Mouse (Mus musculus) monocyte, adult 5-6 weeks (primary cell): ENCODE data around the gene Klk4. TPM values are rescaled to one million over a fixed set of nuclear protein-coding genes. Genes with fewer than 3 reads are reported as not detected.

Experiments used
- ATAC-seq: fragments of 153-309, 156-312 bp; replicated peaks from 2 replicates; pipeline ENCODE4 v1.8.0; 2017; ENCODE audit warnings: mild to moderate bottlenecking; ENCODE audit not compliant: low TSS enrichment, insufficient number of reproducible peaks, severe bottlenecking, poor library complexity, low FRiP score
- total RNA-seq: library from RNA; stranded (forward); fragments of 200-1000, 200-491, 200-594 nt; gene quantifications from 3 replicates; pipeline ENCODE4 v1.2.3, GENCODE M21; 2017

Klk4 gene
- total RNA-seq = not detected in 3 replicates

GRCm38 (mm10) chr7:43880912-43881311 is at the start of gene Klk4:
Gene Klk4 (plus strand): TSS chr7:43881160.
- ATAC-seq = no peak

DNA sequence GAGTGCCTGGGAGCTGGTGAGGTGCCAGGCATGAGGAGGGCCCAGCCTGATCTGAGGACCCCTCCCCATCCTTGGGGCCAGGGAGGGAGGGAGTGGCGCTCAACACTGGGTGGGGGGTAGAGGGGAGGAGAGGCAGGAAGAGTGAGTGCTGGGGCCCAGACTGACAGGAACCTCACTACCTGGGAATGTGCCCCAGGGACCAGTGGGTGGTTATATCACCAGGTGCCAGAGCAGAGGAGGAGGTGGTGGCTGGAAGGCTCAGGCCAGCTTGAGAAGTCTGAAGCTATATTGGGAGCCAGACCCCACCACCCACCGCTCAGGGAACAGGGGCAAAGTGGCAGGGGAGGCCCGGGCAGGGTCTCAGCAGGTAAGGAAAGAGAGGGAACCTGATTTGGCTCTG is 39.3 kb upstream of the Klk4 start, which contains the start of gene Klk5:
Gene Klk5 (plus strand): TSS at position 271 of the 400 bp plus-strand sequence.
- ATAC-seq = no peak

DNA sequence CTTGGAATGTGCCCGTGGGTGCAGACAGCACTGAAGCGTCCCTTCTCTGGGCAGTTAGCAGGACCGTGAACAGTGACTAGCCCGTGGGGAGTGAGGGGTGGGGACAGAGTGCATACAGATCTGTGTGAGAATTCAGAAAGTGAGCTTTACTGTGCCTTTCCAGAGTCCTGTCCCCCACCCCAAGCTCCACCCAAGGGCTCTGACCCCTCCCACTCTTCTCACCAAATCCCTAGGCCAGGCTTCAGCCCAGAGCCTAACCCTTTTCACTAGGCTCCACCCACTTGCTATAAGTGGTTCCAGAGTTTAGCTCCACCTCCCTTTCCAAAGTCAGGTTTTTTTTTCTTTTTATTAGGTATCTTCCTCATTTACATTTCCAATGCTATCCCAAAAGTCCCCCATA is 37.2 kb upstream of the Klk4 start:
- ATAC-seq = no peak

- ATAC-seq = no peak
Observed at GRCm38 (mm10) chr7:43851616-43852015, 29.3 kb upstream of the Klk4 start.

- no peak for ATAC-seq
Observed at GRCm38 (mm10) chr7:43854642-43855380, 26.1 kb upstream of the Klk4 start.

DNA sequence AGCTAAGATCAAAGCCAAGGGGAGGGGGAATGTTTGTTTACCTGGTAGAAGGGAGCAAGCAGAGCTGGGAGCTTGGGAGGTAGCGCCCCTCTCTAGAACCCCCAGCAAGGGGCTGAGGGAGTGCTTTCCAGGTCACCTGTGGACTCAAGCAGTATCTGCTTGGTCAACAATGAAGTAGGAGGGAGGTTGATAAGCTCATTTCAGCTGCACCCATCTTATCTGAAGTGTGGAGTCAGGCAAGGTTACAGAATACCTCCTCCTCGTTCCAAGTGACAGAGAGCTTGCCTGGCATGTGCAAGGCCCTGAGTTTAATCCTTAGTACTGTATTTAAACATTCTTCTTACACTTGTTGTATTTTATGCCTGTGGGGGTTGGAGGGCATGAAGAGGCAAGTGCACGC is 25.3 kb upstream of the Klk4 start:
- ATAC-seq = no peak

DNA sequence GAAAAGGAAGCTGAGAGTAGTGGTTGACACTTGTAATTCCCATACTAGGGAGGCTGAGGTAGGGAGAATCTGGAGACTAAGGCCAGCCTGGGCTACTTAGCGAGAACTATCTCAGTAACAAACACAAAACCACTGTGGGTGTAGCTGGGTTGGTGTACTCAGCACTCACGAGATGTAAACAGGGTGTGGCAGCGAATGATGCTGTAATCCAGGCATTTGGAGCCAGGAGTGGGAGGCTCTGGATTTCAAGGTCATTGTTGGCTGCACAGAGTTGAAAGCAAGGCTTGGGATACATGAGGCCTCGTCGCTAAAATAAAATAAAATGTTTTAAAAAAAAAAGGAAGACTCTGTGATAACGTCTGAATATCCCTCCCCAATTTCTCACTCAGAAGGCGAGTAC is 24.7 kb upstream of the Klk4 start:
- no peak for ATAC-seq

GRCm38 (mm10) chr7:43857501-43857900 is 23.5 kb upstream of the Klk4 start:
- no peak for ATAC-seq

DNA sequence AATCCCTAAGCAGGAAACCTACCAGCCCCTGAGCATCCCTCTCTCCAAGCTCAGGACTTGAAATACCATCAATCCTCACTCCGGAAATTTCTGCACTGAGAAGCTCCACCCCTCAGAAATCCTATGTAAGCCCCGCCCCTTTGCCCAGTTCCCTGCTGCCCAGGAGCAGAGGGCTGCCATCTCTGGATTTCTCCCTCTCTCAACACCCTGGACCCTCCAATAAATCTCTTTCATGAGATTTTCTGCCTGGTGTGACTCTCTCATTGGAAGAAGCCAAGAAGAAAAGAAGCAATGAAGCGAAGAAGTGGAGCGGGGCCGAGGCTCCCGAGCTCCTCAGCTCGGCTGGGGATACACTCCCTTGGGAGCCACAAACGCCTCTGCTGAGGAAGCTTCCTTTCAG is 20.5 kb upstream of the Klk4 start:
- ATAC-seq = no peak

DNA sequence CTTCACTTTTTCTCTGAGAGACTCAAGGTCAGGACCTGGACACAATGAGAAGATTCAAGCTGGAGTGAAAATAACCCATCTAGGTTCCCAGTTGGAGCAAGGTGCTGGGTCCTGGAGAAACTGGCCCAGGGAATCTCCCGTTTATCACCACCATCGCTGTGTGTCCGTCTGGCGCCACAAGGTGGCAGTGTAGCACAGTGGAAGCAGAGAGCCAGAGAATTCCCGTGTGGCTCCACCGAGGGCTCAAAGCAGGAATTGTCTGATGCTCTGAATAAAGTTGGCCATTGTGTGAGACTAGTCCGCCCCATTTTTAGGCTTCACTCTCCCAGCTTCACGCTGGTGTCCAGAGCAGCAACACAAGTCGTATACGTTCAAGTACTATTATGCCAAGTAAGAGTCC is 7.7 kb upstream of the Klk4 start:
- no peak for ATAC-seq

- ATAC-seq = no peak
Observed at GRCm38 (mm10) chr7:43873674-43874073, 7.3 kb upstream of the Klk4 start.

DNA sequence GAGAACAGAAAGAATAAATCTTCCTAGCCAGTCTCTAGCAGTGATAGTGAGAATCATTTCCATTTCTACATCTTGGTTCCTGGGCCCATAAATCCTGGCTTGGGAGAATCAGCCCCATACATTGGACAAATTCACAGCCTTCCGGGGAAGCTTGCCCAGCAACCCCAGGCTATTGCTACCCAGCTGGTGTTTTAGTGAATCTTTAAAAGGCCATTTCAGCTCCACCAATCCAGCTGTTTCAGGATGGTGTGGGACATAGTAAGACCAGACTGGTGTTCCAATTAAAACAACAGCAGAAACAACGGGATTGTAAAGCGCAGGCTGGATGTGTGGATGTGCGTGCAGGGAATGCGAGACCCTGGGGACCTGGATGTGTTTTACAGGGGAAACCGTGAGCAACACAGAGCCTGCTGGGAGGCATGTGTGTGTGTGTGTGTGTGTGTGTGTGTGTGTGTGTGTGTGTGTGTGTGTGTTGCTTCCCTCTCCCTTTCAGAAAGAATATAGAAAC is 6.0 kb upstream of the Klk4 start:
- ATAC-seq = no peak

DNA sequence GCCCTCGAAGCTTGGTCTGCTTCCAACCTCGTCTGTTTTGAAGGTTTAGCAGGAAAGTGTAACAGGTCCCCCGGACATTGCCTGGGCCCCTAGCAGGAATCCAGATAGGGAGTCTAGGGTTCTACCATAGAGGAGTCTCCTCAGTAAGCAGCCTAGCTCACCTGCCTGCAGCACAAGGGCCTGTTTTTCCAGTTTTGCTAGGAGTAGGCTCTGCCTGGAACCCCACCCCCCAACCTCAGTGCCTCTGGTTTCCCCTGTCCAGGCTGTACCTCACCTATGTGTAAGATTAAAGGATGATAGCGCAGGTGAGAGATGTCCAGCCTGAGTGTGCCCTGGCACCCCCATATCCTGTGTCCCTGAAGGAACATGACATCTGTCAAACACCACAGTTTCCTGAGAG is 4.5 kb upstream of the Klk4 start:
- no peak for ATAC-seq

- no peak for ATAC-seq
Observed at GRCm38 (mm10) chr7:43878281-43878680, 2.7 kb upstream of the Klk4 start.

DNA sequence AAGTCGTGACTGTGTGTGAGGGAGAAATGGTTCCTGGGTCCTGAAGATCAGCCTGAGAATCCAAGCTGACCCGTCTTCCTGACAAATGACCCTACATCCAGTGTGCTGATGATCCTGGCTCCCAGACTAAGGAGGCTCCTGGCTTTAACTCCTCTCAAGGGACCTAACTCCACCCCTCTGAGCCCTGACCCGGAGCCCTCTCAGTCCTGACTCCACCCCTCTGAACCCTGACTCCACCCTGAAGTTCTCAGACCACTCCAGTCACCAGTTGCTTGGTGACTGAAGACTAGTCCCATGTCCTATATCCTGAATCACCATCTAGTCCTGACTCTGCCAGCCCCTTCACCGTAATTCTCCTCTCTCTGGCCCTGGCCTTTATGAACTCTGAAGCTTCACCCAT is 1.4 kb downstream of the Klk4 start:
- no peak for ATAC-seq

DNA sequence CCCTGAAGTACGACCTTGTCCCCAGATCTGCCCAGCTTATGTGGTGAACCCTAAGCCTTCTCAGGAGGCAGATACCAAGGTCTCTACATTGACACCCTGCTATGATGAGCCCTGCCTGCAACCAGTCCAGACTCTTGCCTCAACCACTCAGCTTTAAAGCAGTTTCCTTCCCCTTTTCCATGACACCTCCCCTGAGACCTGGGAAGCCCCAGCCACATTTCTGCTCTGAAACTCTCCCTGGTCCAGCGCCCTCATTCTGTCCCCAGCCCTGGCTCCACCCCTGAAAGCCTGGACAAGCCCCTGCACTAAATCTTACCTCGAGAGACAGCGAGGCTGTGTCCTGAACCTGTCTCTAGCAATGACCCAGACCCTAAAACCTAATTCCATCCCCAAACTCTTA is 1.9 kb downstream of the Klk4 start:
- ATAC-seq = no peak

- no peak for ATAC-seq
Observed at GRCm38 (mm10) chr7:43883547-43883946, 2.6 kb downstream of the Klk4 start.

GRCm38 (mm10) chr7:43891365-43891764 is 10.4 kb downstream of the Klk4 start:
- no peak for ATAC-seq

DNA sequence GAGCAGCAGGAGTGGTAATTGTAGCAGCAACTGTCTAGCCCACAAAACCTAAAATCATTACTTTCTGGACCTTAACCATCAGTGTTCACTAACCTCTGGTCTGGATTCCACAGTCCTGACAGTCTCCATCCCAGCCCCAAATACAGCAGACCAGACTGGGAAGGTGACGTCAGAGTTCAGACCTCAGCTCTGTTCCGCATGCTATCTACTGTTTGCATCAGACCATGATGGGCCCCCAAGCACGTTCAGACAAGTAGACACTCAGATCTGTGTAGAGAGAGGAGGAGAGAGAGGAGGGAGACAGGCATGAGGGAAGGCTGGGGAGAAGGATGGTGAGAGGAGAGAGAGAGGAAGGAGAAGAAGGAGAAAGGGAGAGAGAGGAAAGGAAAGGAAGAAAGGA is 10.8 kb downstream of the Klk4 start:
- no peak for ATAC-seq

DNA sequence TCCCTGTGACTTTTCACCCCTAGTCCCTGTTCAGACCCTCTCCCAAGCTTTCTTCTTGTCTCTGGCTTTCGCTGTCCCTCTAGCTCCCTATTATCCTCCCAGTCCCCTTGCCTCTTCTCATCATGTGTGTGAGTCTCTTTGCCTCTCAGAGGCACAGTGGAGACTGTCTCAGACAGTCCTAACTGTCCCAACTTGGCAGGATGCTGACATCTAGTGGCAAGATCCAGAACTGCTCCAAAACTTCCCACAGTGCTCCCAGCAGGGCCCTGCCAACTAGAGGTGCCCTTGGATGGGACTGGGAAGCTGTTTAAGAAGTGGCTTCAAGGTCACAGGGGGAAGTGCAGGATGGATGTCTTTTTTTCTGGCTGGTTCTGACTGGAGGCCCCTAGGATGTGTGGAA is 13.9 kb downstream of the Klk4 start:
- ATAC-seq = peak; percentile 84

GRCm38 (mm10) chr7:43914821-43915220 is 33.9 kb downstream of the Klk4 start:
- no peak for ATAC-seq
